Mouse (Mus musculus): Measurements from ENCODE around the gene H2al1m.
"Not testable (repeated sequence)": the region's sequence is repeated elsewhere in the genome, so short reads cannot be mapped to it uniquely, and the experiment has no call there.

The H2al1m gene

GRCm38 (mm10) chrX:9283464-9283863 is at the start of gene H2al1m:
TSS of gene H2al1m (plus strand) at chrX:9283764.
- ATAC-seq (ENCODE audit: insufficient number of reproducible peaks, low FRiP score, low TSS enrichment) = not testable (repeated sequence)

GRCm38 (mm10) chrX:9240737-9241591 is 42.6 kb upstream of the H2al1m start:
- peak; percentile 91 for ATAC-seq (ENCODE audit: insufficient number of reproducible peaks, low FRiP score, low TSS enrichment)

DNA sequence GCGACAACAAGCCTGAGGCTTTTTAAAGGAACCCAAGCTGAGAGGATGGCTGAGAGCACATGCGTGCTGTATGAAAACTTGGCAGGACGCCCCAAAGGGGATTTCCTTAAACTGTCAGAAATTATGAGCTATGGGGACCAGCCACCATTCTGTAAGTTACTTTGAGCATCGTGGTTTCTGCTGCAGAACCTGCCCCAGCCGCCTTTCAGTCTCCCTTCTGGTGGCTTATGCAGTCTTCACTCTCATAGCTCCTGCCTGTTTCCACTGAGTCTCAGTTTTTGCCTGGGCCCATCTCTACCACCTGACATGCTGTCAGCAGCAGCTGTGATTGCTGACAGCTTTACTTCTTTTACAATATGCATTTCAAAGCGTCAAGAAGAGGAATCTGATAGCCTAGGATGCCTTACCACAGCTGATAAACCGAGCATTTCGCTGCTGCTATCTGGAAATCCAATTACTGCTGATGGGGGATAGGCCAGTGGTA is 40.1 kb upstream of the H2al1m start:
- ATAC-seq (ENCODE audit: insufficient number of reproducible peaks, low FRiP score, low TSS enrichment) = no peak

DNA sequence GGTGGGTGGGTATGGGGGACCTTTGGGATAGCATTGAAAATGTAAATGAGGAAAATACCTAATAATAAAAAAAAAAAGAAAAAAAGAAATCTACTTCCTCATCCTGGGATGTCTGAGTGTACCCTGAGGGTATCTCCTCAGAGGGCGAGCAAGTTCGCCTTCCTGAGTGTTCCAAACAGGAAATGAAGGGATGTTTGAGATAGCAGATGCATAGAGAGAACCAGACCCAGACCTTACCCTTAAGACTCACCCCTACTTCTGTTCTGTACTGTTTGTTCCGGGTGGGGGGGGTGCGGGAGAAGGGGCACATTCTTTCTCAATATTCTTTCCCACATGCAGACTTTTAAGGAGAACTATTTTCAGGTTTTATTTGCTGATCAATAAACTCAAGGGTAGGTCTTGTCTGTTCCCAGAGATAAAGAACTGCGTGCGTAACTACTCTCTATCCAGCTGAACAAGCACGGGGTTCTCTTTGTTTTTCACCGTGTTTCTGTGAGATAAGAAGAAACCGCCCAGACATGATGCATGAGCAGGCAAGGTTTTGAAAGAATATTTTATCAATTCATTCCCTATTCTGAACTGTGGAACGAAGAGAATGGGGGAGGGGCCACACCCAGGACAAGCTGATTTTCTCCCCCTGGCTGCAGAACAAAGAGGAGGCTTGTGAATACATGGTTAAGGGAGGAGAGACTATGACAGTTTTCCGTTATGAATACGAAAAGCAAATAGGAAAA is 38.8 kb upstream of the H2al1m start:
- ATAC-seq (ENCODE audit: insufficient number of reproducible peaks, low FRiP score, low TSS enrichment) = no peak

GRCm38 (mm10) chrX:9248911-9249310 is 34.7 kb upstream of the H2al1m start:
- no peak for ATAC-seq (ENCODE audit: insufficient number of reproducible peaks, low FRiP score, low TSS enrichment)

GRCm38 (mm10) chrX:9253990-9254389 is 29.6 kb upstream of the H2al1m start:
- ATAC-seq (ENCODE audit: insufficient number of reproducible peaks, low FRiP score, low TSS enrichment) = no peak

GRCm38 (mm10) chrX:9254901-9255300 is 28.7 kb upstream of the H2al1m start:
- ATAC-seq (ENCODE audit: insufficient number of reproducible peaks, low FRiP score, low TSS enrichment) = no peak

DNA sequence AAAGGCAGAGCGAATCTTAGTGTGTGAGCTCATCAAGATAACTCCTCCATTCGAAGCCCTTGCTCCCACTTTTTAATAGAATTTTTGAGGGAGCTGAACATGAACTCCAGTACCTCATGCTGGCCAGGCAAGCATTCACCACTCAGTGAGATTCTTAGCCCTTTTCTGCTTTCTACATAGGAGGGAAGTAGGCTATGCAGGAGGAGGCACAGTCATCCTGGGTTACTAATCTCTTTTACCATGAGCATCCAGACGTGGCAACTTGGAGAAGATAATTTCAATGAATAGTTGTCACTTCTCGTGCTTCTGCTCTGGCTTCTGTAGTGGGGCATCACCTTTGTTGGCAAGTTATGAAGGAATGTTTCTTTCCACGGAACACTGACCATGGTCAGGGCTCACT is 26.8 kb upstream of the H2al1m start, which contains the start of gene Gm14862:
TSS of gene Gm14862 (minus strand) at position 134 of the 400 bp plus-strand sequence.
- ATAC-seq (ENCODE audit: insufficient number of reproducible peaks, low FRiP score, low TSS enrichment) = no peak

DNA sequence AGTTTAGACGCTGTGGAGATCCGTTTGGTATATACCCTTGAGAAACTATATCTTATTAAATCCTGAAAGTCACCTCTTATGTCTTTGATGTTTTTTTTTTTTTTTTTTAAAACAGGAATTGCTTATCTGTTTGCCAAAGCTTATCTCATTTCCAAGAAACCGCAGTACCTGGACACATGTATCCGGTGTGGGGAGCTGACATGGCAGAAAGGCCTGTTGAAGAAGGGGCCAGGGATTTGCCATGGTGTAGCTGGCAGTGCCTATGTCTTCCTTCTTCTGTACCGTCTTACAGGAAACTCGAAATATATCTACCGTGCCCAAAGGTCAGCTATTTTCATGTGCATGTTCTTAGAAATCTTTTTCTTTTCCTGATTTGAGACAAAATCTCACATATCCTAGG is 25.7 kb upstream of the H2al1m start:
- no peak for ATAC-seq (ENCODE audit: insufficient number of reproducible peaks, low FRiP score, low TSS enrichment)

DNA sequence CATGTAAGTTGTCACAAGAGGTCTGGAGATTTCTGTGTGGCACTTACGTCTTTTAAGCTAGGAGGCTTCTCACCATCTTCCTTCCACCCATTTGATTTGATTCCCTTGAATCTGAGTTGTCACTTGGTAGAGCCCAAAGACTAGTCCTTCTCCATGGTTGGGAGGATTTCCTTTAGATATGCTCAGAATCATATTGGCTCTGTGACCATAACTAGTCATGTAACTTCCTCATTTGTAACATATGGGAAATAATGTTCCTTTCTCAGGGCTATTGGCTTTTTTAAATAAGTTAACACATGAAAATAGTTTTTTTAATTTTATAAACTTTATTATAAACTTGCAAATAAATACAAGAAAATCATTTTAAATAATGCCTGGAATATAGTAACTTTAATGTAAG is 24.3 kb upstream of the H2al1m start:
- ATAC-seq (ENCODE audit: insufficient number of reproducible peaks, low FRiP score, low TSS enrichment) = no peak

DNA sequence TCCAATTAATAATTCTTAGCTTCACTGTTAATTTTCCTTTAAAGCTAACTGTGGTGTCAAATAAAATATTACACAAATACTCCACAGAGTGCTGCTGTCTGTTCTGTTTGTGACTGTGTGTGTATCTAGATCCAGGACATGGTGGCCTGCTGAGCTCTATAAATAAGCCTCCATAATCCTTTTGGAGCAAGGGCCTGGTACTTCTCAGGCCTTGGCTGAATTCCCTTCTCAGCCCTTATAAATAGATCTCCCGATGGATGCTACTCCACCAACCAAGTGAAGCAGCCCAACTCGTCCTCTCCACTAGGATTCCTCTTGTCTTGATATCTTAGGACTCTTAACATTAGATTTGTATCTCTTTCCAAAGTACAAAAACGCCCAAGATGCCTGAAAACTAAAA is 12.5 kb upstream of the H2al1m start:
- peak; percentile 89 for ATAC-seq (ENCODE audit: insufficient number of reproducible peaks, low FRiP score, low TSS enrichment)

- ATAC-seq (ENCODE audit: insufficient number of reproducible peaks, low FRiP score, low TSS enrichment) = no peak
These were observed 11.6 kb upstream of the H2al1m start for GRCm38 (mm10) chrX:9271947-9272459.

DNA sequence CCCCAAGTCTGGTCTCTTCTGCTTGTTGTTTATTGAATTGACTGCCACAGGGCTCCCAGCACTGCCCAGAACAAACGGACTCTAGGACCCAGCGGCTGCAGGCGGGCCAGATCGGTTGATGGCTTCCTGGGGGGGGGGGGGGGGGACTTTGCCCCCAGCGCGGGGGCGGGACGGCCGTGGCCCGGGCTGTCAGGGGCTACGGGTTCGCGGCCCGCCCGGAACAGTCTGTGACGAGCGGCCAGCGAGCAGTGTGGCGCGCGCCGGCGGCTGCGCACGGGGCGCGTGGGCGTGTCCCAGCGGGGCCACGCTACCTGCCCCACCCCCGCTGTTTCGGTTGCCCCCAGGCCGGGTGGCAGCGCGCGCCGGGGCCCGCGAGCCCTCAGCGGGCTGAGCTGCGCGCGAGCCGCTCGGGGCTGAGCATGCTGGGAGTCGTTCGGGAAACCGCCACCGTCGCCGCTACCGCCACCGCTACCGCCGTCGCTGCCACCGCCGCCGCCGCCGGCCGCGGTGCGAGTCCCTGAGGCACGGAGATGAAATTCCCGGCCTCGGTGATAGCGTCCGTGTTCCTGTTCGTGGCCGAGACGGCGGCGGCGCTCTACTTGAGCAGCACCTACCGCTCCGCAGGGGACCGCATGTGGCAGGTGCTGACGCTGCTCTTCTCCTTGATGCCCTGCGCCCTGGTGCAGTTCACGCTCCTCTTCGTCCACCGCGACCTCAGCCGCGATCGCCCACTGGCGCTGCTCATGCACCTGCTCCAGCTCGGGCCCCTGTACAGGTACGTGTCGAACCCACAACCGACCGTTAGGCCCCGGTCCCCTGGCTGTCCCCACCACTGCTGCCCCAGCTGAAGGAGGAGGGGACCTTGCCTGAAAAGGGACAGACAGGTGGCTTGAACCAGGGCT is 10.9 kb upstream of the H2al1m start, which contains the start of gene Xk:
TSS of gene Xk (plus strand) at position 297 of the 902 bp plus-strand sequence.
- ATAC-seq (ENCODE audit: insufficient number of reproducible peaks, low FRiP score, low TSS enrichment) = peak; percentile 70; the same call in 1 of the 2 replicates

GRCm38 (mm10) chrX:9273377-9274002 is 10.1 kb upstream of the H2al1m start:
- ATAC-seq (ENCODE audit: insufficient number of reproducible peaks, low FRiP score, low TSS enrichment) = 0 out of 2 replicates have a peak, but pooled peaks have one; percentile 22

- ATAC-seq (ENCODE audit: insufficient number of reproducible peaks, low FRiP score, low TSS enrichment) = no peak
These were observed 9.2 kb upstream of the H2al1m start for GRCm38 (mm10) chrX:9274321-9274720.

GRCm38 (mm10) chrX:9293140-9293829 is 9.7 kb downstream of the H2al1m start:
- not testable (repeated sequence) for ATAC-seq (ENCODE audit: insufficient number of reproducible peaks, low FRiP score, low TSS enrichment)

DNA sequence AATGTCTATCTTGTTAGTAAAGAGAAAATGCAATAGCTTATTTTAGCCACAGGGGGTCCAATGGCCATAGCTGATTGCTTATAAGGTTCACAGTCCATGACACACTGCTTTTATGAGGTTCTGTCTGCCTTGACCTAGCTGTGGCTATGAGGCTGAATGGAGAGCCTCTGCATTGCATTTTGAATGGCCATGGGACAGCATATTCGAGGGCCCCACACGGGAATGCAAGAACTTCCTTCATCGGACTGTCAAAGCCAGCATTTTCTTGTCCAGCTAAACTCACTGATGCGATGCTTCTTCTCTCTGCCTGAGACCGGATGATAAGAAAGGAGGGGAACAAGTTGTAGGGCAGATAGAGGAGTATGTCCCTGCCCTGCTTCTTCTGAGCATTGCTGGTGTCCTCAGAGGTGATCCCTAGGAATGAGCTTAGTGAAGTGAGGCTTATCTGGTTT is 14.9 kb downstream of the H2al1m start:
- no peak for ATAC-seq (ENCODE audit: insufficient number of reproducible peaks, low FRiP score, low TSS enrichment)

DNA sequence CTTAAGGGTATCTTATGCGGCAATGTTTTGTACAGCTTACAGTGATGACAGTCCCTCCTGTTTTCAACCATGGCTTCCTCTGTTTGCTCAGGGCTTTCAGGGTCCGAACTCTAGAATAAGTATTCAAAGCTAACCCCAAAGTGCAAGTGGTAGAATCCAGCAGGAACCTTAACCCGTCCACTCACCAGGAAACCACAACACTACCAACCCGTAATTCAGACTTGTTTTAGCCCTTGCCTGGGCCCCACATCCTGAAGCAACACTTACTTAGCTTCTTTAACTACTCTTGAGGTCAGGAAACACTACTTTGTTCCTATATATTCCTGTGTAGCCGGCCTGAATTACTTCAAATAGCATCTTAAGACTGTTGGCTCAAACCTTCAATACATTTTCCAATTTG is 19.2 kb downstream of the H2al1m start:
- no peak for ATAC-seq (ENCODE audit: insufficient number of reproducible peaks, low FRiP score, low TSS enrichment)

- no peak for ATAC-seq (ENCODE audit: insufficient number of reproducible peaks, low FRiP score, low TSS enrichment)
These were observed 19.9 kb downstream of the H2al1m start for GRCm38 (mm10) chrX:9303455-9303854.

Measured in cerebellum, adult (tissue).